Comparison of ENCODE assay signal across 8 mouse cellular contexts in the genomic region with DNA sequence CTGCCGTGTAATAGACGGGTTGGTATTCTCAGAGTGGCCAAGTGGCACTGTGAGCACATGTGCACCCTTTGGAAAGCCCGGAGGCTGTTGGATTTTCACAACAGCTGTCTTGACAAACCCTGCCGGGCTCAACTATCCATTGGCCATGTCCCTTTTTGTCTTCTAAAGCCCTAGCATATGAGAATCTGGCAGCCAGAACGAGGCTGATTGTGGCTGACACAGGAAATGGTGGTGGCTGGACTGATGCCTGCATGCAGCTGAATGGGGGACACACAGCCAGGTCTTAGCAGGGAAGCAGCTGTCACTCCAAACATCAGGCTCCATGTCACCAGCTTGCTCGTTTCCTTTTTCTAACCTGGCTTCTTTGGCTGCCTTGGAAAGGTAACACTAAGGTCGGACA. TPM values are rescaled to one million over a fixed set of nuclear protein-coding genes. Genes with fewer than 3 reads are reported as not detected.
DNase-seq lines count a peak whose midpoint lies in the region; ATAC-seq and TF ChIP-seq lines count a peak whose summit lies in the region.
"Had no signal": no experiment of that assay in that cellular context is flagged by ENCODE, and none has a peak within 500 bp of the region (broad histone marks: within the 10 kb centered on the region; RNA-seq: fewer than 3 reads in every experiment).

No protein-coding gene starts in this region.

- H3K27ac ChIP-seq in neural tube, embryonic 12.5 days, result no peak overlapping the region
- peak overlapping the region; percentile 85; the same call in 1 of the 2 replicates for H3K27ac ChIP-seq in cortical plate, adult 2 months (ENCODE audit: insufficient read depth, low read length)
- H3K27ac ChIP-seq: liver, embryonic 14.5 days had no signal

- intact Hi-C loops in left cerebral cortex, postnatal 25 days (cut with DNase I), result no loop called here

- TF ChIP-seq CTCF in cortical plate, adult 2 months (IDR thresholded peaks at IDR 0.05; ENCODE audit: extremely low read depth, insufficient read depth, low read length), result no peak

- DNase-seq in neural tube, embryonic 10.5 days (ENCODE audit: extremely low spot score, low spot score), result no peak
- peak; percentile 73 for DNase-seq in heart, postnatal 4 days
- peak; percentile 66 to 76 for DNase-seq in lung, postnatal 4 days
- DNase-seq in left cerebral cortex, postnatal 25 days (ENCODE audit: low spot score in 2 of 2), result no peak

- no peak for ATAC-seq in neural tube, embryonic 12.5 days (ENCODE audit: low FRiP score, low read depth)
- no peak for ATAC-seq in megakaryocyte-erythroid progenitor cell, adult 5-6 weeks (replicated peaks; ENCODE audit: low FRiP score, low TSS enrichment, poor library complexity, severe bottlenecking)

- no peaks in the 10 kb centered on the region for H3K9me3 ChIP-seq in neural tube, embryonic 12.5 days

- 0 out of 2 replicates have a peak overlapping the region, but pooled peaks have one; percentile 78 for H3K4me2 ChIP-seq in neural tube, embryonic 12.5 days (replicated peaks)

- no peaks in the 10 kb centered on the region for H3K36me3 ChIP-seq in neural tube, embryonic 12.5 days

- no peaks in the 10 kb centered on the region for H3K27me3 ChIP-seq in neural tube, embryonic 12.5 days (replicated peaks)

- no peak overlapping the region for H3K9ac ChIP-seq in neural tube, embryonic 12.5 days
- H3K9ac ChIP-seq: liver, embryonic 14.5 days had no signal

- WGBS in neural tube, embryonic 12.5 days, result 64% methylated on average over 7 of the region's 7 CpGs

- H3K4me3 ChIP-seq in neural tube, embryonic 12.5 days, result no peak overlapping the region
- no peak overlapping the region; the same call in 1 of the 2 replicates for H3K4me3 ChIP-seq in cortical plate, adult 2 months (ENCODE audit: insufficient read depth, low read length)

- no peak for TF ChIP-seq POLR2A in cortical plate, adult 2 months (IDR thresholded peaks at IDR 0.05; ENCODE audit: extremely low read depth, insufficient read depth, low read length)

- peaks cover 27% of the 10 kb centered on the region for H3K4me1 ChIP-seq in neural tube, embryonic 12.5 days
- peaks cover 9% of the 10 kb centered on the region for H3K4me1 ChIP-seq in cortical plate, adult 2 months (ENCODE audit: control insufficient read depth, insufficient read depth, low read length)

RNA-seq across cellular contexts. Expression of gene Prkar1a, which starts 0.7 kb away (rescaled TPM):
- 454 TPM in 2 replicates for polyA plus RNA-seq in neural tube, embryonic 12.5 days (2016; fragmentation: Nextera tagmentation; extraction: Ambion mirVana)
- 415 and 426 TPM in 2 replicates for polyA plus RNA-seq in cortical plate, adult 2 months (2012; rRNA removed)
- total RNA-seq in heart, postnatal 4 days (2021), result 100 to 1,000 TPM; 629 to 659 TPM
- 100 to 1,000 TPM; 561 to 584 TPM for total RNA-seq in left cerebral cortex, postnatal 25 days (2021)
- 93.1 and 106 TPM in 2 replicates for total RNA-seq in megakaryocyte-erythroid progenitor cell, adult 5-6 weeks (2014; fragmentation: Nextera tagmentation)
- 72.0 and 76.5 TPM in 2 replicates for total RNA-seq in megakaryocyte-erythroid progenitor cell, adult 5-6 weeks (2017)

RNA-seq across cellular contexts. Expression of gene Wipi1, which starts 36.7 kb away (rescaled TPM):
- polyA plus RNA-seq in neural tube, embryonic 12.5 days (2016; fragmentation: Nextera tagmentation; extraction: Ambion mirVana), result 19.7 and 21.5 TPM in 2 replicates
- polyA plus RNA-seq in cortical plate, adult 2 months (2012; rRNA removed), result 19.6 and 20.2 TPM in 2 replicates
- 10 to 100 TPM; 85.0 to 86.1 TPM for total RNA-seq in heart, postnatal 4 days (2021)
- 10 to 100 TPM; 21.3 TPM for total RNA-seq in left cerebral cortex, postnatal 25 days (2021)
- total RNA-seq in megakaryocyte-erythroid progenitor cell, adult 5-6 weeks (2014; fragmentation: Nextera tagmentation), result 21.2 and 30.6 TPM in 2 replicates
- 5.9 and 9.0 TPM in 2 replicates for total RNA-seq in megakaryocyte-erythroid progenitor cell, adult 5-6 weeks (2017)

Comparison
In these comparisons a context has a peak if more than half of its experiments do, and no peak if none do; other contexts are left out.
1. DNase-seq: peak in heart, postnatal 4 days (single experiment) and lung, postnatal 4 days (2 of 2); none in neural tube, embryonic 10.5 days (single experiment) and left cerebral cortex, postnatal 25 days (0 of 2).
2. RNA of gene Prkar1a, which starts 0.7 kb away (total RNA-seq): 629 to 659 TPM in heart, postnatal 4 days and 561 to 584 TPM in left cerebral cortex, postnatal 25 days; 72.0 to 106 TPM in megakaryocyte-erythroid progenitor cell, adult 5-6 weeks; every median in the first group is over 4 times any median in the second.